Mouse (Mus musculus) thymus, postnatal 4 days (tissue): ENCODE data around the gene Foxp4.
A peak's percentile ranks its signal among the peaks of the same experiment; 100 is the strongest.

Experiments
- DNase-seq: peaks from one replicate; pipeline ENCODE4 v3.0.0; 2021

The Foxp4 gene

DNA sequence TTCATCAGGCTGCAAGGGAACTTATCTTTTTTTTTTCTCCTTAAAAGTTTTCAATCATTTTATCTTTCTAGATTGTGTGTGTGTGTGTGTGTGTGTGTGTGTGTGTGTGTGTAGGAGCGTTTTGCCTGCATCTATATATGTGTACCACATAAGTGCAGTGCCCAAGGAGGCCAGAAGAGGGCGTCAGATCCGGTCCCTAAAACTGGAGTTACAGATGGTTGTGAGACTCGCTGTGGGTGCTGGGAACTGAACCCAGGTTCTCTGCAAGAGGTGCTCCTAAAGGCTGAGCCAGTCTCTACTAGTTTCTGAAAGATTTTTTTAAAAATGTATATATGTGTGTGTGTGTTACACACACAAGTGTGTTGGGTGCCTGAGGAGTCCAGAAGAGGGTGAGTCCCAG, 5.0 kb upstream of the Foxp4 start:
- DNase-seq = no peak

DNA sequence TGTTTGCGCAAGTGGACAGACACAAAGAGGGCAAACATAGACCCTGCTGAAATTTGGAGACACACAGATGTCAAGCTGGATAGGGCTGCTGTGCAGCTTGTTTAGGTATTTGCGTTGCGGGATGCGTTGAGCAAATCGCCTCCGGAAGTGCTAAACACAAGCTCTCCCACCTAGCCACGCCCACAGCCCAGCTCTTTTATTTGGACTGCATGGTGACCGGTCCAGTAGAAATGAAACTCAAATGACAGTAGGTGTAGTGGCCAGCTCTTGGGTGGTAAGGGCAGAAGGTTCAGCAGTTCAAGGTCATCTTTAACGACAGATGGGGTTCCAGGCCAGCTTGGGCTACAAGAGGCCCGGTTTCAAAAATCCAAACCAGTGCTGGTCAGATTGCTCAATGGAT, 1.5 kb upstream of the Foxp4 start:
- peak; percentile 19 for DNase-seq

DNA sequence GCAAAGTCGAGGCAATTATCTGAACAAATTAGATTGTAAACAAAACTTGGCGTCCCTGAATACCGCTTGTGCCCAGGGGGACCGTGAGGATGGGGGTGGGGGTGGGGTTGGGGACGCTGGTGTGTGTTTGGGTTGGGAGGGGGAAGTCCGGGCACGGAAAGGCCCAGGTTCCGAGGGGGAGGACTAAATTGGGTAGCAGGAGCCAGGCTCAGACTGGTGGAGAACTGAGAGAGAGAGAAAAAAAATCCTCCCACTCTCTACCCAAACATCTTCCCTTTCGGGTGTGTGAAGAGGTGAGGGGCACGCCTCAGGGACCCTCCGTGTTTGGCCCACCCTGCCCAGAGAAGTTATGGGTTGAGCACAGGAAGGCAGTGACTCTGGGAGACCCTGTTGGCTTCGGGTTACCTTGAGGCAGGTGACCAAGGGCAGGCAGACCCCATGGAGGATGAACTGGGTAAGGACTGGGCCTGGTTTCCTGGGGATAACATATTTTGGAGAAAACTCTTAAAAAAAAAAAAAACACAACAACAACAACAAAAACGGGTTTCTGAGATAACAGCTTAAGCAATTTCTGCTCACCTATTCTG, 988 bp upstream of the Foxp4 start:
- peak; percentile 21 for DNase-seq

DNA sequence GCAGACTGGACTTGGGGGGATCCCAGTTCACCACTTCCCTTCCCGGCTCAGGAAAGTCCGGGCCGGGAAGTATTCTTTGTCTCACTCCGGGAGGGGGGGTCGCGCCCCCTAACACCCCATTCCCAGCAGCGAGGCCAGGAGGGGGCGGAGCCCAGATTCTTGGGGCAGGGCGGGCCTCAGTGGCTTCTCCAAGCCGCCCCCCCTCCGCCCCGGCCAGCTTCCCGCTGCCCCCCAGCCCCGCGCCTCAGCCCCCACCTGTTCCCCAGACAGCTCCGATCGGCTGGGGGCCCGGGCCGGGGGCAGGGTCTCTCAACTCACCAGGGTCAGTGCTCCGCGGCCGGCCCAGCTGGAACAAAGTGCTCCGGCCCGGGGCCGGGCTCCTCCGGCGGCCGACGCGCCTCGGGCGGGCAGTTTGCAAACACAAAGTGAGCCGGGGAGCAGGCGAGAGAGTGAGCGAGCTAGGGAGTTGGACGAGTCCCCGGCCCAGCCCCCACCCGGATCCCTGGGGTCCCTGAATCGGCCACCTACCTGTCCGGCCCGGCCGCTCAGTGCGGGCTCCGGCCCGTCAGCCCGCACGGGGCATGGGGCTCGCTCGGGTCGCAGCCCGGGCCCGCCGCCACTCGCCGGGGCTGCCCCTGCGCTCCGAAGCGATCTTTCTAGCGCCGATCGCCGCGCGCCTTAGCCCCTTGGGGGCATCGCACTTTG, 615 bp downstream of the Foxp4 start:
- peak; percentile 72 for DNase-seq

DNA sequence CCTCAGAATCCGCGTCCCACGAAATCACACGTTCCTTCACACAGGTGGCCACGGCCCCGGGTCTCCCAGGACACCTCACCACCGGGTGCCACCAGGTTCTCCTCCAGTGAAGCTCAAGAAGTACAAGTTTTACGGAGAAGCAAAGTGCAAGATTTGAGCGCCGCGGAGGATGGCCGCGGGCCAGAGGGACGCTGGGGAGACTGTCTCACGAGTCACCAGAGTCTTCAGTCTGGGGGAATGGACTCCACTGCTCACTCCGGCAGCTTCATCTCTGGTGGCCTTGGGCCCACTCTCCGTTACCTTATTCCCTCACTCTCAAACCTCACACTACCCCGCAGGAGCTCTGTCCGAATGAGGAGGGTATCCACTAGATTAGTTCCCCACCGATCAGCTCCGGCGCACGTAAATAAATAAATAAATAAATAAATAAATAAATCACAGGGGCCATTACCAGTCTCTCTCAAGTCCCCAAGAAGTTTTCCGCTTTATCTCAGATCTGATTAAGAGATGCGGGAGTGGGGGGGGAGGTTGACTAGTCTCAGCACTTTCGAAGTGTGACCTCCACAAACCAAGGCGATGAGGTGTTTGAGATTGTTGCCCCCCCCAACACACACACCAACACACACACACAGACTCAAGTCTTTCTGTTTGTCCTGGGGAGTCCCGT, 1.3 kb downstream of the Foxp4 start:
- DNase-seq = peak; percentile 62

DNA sequence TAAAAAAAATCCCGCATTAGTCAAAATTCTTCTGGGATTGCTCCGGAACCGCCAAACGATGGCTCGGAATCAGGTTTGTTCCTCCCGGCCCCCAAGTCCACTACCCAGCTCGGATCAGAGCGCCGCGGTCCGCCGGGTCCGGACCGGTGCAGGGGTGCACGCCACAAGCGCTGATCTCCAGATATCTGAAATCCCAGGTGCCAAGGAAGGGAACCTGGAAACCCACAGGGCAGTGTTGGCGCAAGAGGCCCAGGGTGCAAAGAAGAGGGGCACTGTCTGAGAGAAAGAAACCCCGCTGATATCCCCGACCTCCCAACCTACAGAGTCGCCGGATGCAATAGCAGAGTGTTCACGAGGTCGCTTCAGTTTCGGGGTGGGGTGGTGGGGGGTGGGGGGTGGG, 1.9 kb downstream of the Foxp4 start:
- no peak for DNase-seq

DNA sequence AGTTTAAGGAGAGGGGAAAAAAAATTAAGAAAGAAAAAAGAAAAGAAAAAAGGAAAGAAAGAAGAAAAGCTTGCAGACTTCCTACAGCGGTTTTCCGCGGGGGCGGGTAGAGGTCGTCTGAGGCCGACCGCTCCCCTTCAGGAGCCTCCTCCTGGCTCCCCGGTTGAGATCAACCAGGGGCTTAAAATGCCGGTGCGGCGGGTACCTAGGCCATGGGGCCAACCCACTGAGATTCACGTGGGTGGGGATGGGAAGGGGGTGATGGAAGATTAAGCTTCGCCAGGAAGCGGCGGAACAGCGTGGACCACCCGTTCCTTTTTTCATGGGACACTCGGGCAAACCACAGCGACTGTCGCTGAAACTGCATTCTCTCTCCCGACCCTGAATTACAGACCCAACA, 2.3 kb downstream of the Foxp4 start:
- peak; percentile 69 for DNase-seq

DNA sequence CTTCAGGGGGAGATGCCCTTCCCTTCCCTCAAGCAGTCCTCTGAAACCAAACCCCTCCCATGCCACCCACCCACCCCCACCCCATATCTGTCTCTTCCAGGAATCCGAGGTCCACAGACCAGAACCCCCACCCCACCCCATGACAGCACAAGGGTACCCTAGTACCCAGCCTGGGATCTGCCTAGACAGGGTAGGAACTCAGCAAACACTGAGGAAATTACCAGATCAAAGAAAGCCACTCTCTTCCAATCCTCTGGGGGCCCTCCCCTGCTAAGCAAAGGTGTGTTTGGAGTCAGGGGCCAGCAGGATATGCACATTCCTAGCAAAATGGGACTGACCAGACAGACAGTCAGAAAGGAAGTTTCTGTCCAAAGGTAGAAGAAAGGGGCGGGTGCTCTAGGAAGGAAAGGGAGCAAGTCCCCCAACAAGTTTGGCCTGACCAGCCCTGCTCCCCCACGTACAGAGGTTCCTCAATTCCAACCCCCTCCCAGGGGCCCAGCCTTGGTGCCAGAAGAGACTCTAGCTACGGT, 3.2 kb downstream of the Foxp4 start:
- DNase-seq = no peak

DNA sequence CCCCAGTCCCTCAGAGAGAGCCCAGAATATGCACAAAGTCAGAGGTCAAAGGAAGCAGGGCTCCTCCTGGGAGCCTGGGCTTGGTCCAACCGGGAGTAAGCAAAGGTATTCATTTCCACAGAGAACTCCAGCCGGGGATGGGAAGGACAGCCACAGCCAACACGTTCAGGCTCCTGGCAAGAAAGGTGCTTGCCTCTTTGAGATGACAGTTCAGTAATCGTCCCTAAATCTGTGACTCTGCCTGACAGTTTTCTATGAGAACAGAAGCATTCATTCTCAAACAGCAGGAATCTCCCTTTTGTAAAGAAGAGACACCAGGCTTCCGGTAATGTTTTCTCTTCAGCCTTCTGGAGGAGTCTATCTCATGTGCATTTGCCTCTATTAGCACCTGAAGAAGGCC, 4.6 kb downstream of the Foxp4 start:
- no peak for DNase-seq

DNA sequence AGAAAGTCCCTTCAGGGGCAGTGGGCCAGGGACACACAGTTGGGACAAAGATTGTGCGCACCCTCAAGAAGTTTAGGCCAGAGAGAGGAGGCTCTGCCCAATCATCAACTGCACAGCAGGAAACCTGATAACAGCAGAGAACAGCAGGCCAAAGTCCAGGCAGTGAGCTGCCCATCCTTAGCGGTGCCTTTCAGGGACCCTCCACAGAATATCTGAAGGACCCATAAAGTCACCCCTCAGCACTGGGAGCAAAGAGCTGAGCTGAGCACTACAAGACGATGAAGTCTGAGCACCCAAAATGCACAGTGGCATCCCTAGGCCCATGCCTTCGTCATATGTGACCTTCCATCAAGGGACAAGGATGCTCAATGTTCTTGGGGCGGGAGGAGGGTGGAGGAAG, 6.5 kb downstream of the Foxp4 start:
- DNase-seq = no peak

DNA sequence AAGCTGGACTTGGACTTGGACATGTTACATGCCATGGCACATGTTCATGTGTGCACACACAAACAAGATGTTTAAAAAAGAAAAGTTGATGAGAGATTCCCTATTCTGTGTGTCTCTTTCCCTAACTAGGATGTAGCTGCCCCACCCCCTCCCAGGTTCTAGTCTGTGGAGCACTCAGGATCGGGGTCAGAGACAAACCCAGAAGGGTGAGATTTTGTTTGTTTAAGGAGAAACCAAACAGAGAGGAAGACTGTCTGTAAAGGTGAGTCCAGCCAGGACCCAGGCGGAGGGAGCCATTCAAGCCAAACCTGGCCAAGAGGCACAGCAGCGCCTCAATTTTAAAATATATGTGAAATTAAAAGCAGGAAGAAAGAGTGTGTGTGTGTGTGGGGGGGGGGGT, 7.2 kb downstream of the Foxp4 start:
- DNase-seq = no peak

DNA sequence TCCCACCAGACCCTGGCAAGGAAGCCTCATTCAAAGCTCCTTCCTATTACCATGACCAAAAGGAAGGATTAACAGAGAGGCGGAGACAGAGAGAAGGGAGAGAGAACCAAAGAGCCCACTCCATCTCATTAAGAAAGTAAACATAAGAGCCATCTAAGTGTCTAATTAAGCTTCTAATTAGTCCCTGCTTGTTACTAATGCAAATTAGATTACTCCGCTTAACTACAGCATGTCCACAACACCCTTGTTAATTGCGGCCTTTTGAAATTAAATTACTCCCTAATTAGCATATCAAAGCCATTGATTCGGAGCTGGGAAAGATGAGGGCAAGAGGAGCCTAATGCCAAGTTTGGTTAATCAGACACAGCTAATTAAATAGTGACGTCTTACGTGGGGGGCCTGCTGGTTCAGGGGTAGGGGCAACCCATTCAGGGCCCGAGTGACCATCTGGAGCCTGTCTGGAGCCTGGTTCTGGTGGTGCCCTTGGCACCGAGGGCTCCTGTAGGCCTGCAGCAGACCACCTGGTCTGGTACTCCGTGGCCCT, 9.7 kb downstream of the Foxp4 start:
- DNase-seq = no peak

DNA sequence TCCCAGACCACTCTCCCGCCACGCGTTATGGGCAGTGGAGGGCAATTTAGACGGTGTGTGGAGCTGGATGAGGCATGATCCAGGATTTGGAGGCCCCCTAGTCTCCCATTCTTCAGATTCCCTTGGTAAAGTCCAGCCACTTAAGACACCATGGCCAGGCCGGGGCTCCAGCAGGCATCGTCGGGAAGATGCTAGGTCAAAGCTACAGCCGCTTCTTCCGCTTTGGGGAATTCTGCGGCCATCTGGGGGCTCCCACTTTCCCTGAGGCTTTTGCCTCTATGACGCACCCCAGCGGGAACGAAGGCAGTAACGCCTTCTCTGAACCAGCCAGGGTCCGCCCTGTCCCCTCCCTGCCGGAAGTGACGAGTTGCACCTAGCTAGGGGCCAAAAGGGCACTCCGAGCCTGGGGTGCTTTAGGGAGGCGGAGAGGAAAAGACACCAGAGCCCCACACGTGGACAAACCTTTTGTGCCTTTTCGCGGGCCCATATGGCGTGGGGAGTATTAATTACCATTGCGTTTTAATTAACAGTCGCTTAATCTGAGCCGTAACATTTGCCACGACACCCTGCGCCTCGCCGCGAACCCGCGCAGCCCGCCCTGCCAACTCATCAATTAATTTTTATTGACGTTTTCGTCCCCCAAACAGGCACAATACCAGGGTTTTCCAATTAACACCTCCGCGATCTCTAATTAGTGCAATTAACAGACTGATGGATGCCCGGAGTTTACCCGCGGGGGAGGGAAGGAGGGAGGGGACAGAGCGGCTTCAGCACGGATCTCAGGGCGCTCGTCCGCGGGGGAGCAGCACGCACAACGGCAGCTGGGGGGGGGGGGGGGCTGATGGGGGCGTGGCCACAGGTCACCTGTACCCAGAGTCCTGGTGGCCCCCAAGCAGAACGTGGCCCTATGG, 15.1 kb downstream of the Foxp4 start:
- peak; percentile 79 for DNase-seq

DNA sequence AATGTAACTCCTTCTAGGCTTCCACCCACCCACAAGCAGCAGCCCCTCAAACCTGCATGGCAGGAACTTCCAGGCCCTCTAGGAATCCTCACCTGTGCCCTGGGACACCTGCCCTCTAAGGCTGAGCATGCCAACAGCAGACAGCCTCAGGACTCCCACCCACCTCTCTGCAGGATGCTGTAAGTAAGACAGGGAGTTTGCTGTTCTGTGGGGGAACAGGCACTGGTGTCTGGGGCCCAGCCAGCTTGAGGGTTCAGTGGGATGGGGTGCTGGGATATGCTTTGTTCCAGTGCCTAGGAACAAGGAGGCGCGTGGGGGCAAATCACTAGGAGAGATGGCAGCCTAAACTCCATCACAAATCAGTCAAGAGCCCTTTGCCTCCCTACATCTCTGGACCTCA, 16.4 kb downstream of the Foxp4 start:
- no peak for DNase-seq

DNA sequence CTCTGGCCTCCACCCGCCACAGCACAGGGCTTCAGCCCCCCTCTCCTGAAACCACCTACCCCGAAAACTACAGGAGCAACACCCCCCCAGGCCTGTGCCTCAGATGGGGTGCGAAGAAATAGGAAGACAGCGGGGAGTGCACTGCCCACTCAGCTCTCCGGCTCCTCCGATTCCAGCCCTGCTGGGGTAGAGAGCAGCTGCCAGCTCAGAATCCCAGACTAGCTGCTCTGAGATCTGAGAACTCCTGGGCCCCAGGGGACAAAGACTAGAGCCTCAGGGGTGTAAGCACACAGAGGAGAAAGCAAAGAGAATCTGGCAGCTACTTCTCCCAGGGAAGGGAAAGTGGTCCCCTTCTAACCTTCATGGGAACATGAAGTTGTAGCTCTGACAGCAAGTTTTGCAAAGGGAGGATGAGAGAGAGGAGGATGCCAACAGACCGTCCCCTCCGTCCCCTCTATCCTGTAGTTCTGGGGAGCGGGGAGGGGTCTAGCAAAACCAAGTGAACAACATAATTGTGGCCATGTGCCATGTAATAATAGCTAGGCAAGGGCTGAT, 17.0 kb downstream of the Foxp4 start:
- DNase-seq = no peak

DNA sequence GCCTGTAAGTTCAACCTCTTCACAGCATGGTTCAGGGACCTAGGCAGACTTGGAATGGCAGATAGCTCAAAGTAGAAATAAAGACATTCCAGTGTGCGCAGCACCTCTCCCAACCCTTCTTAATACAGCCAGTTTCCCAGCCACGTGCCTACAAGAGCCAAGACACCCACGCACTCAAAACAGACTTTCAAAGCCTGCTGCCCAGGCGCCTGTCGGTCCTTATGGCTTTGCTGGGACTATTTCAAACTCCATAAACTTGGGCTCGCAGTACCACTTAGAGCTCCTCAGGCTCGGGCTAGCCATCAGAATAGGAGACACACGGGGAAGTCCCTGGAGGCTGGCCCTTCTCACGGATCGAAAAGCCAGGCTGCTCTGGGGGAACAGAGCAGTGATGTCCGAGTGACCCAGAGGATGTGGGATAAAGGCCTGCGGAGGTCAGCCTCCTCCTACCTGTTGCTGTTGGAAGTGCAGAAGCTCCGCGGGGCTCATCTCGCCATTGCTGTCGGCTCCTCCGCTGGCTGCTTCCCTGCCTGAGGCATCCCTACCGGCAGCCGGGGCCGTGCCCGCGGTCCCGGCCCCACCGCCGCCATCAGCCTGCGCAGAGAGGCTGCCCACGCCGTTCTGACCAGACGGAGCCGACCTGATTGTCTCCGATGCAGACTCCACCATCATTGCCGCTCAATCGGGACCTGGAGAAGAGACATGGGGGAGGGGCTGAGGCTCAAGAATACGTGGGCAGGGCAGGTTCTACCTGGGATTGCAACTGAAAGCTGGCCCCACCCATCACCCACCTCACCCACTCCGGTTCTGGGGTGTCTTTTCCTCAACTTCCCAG, 20.4 kb downstream of the Foxp4 start:
- DNase-seq = no peak

DNA sequence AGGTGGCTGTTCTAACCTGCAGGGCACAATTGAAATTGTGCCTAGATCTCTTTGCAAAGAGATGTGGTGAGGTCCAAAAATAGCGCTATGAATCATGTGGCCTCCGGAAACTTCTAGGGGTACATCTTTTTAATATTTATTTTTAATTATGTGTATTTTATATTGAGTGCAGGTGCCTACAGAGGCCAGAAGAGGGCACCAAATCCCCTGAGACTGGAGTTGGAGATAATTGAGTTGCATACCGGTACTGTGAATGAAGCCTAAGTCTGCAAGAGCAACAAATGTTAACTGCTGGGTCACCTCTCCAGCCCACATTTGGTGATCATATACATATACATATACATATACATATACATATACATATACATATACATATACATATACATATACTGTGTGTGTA, 22.7 kb downstream of the Foxp4 start:
- DNase-seq = peak; percentile 56

DNA sequence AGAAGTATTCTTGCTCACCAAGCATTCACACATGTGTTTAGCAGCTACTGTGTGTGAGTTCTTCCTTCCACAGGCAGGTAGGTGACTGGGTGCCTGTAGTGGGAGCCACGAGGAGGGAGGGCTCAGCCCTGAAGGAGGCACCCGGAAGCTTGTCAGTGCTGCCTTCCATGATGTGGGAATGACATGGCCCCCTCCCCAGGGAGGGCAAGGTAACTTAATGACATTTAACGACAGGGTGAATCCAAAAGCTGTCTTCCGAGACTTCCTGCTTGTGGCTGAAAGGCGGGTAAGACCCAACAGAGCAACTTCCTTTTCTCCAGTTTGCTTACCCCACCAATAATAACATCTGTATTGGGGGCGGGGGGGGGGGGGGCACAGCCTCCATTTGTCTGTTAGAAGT, 23.7 kb downstream of the Foxp4 start:
- DNase-seq = peak; percentile 52

DNA sequence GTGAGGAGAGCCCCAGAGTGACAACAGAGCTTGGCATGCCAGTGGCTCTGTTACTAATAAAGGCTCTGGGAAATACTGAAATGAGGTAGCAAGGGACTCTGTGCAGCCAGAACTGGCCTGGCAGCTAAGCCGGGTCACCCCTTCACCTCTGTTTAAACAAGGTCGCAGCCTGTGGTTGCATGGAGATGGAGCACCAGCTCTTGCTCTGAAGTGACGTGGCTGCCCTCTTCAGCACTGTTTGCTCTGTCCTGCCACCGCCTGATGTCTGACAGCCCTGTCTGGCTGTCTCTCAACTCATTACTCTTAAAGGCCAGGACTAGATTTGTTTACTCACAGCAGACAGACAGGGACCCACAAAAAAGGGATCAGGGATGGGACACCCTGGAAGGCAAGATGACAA, 25.3 kb downstream of the Foxp4 start:
- no peak for DNase-seq

DNA sequence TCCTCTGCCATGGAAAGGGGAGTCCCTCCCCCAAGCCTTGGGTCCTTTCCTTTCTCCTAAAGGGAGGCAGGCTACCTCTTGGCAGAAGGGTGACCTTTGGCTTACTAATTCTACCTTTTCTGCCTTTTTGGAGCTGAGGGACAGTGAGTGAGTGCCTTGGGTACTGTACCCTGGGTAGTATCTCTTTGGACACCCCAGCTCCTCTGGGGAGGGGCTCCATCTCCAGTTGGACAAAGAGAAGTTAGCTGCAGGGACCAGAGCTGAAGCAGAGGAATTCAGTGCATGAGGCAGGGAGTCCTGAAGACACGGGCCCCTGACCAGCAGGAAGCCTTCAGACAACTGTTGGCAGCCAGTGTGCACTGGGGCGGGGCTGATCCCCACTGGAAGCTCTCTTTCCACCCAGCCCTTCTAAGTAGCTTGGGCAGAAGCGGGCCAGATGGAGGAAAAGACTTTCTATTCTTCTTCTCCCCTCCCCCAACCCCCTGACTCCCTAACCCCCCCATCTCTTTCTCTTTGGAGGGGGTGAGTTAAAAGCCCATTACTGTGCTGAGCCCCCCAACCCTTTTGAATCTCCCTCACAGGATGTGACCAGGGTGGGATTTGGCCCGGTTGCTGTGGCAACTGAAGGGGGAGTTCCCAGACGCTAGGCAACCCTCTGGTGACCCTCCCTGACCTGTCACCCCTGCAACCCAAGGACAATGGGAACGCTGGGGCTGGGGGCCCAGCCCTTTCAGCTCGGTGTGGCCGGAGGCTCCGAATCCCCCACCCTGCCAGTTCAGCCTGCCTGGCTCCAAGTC, 26.3 kb downstream of the Foxp4 start:
- DNase-seq = no peak

DNA sequence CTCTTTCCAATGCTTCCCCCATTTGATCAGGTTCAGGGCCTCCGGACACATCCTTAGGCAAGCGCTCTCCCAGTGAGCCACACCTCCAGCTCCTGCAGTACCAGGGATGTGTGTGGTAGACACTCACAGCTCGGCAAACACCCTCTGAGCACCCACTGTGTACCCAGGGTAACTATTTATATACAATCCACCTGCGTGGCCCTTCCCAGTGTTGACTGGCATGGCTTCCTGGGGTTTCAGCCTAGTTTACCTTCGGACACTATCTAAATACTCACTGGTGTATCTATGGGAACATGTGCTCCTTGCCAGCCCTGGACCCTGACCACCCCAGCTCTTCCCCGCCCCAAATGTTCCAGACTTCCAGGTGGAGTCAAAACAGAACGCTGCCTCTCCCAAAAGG, 34.7 kb downstream of the Foxp4 start:
- DNase-seq = no peak
